Mouse (Mus musculus) frontal cortex, adult 2 months (tissue): ENCODE results near the gene Cyp27a1. TPM values are rescaled to one million over a fixed set of nuclear protein-coding genes. Genes with fewer than 3 reads are reported as not detected.
A peak's percentile ranks its signal among the peaks of the same experiment; 100 is the strongest.

Experiments used
- DNase-seq, 2 experiments: peaks; one replicate each; pipeline ENCODE4 v3.0.0; 2022; ENCODE audit warnings: low spot score in 1 of 2; ENCODE audit errors: extremely low spot score in 1 of 2
- polyA plus RNA-seq: library from polyadenylated mRNA; depleted of rRNA; stranded (reverse); fragments of >200 nt; gene quantifications from 2 replicates; pipeline ENCODE4 v1.2.3, GENCODE M21; 2012

The Cyp27a1 gene
- polyA plus RNA-seq, 1 experiment, result 14.5 TPM

DNA sequence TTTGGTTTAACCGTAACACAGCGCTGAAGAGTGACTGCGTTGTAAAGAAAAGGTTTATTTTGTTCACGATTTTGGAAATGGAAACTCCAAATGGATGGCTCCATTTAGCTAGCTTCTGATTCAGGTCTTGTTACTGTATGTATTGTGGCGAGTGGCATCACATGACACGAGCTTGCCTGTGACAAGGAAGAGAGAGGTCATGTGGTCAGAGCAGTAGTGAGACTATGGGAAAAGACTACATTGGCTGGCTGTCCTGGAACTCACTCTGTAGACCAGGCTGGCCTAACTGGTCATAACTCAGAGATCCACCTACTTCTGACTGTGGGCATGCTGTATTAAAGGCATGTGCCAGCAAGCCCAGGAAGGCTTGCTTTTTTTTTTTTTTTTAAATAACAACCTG lies 2.5 kb downstream of the Cyp27a1 start:
- DNase-seq, result no peak

DNA sequence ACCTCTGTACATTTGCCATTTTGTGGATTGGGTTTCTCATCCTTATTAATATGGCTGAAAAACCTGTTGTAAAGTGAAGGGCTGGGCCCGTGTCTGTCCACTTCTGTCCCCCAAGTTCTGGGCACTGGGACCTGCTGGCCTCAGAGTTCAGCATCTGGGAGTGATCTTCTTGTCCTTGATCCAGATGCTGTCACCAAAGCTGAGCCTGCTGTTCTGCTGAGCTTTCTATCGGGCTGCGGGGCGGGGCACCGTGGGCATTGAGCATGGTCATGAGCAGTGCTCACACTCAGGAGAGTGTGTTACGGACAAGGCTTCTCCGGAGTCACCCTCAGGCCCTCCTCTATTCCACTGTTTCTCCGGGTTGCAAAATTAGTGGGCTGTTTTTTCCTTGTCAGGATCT lies 4.7 kb downstream of the Cyp27a1 start:
- DNase-seq, result no peak

- no peak for DNase-seq
Measured at GRCm38 (mm10) chr1:74719281-74719680, 5.9 kb downstream of the Cyp27a1 start.

DNA sequence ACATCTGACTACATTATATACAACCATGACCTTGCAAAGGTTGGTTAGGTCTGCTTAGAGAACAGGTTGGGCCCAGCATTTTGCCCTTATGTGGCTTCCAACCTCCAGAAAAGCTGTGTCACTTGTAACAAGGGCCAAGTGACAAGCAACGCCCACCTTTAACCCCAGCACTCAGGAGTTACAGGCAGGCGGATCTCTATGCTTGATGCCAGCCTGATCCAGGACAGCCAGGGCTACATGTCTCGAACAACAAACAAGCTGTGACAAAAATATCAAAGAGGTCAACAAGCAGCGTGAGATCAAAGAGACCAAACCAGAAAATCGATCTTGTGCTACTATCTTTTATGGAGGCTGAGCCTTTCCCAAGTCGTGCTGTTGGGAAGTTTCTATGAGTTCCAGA lies 8.3 kb downstream of the Cyp27a1 start:
- no peak for DNase-seq

DNA sequence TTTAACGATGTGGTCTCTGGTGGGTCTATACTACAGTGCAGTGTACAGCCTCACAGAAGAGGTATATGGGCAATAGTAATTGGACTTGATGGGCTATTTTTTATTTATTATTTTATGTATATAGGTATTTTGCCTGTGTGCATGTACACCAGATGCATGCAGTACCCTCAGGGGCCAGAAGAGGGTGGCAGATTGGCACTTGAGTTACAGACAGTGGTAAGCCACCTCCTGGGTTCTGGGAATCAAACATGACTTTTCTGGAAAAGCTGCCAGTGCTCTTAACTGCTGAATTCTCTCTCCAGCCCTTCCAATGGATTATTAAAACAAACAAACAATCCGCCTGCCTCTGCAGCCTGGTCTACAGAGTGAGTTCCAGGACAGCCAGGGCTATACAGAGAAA lies 10.4 kb downstream of the Cyp27a1 start:
- DNase-seq, result no peak

GRCm38 (mm10) chr1:74726114-74726513 lies 12.7 kb downstream of the Cyp27a1 start:
- no peak for DNase-seq

DNA sequence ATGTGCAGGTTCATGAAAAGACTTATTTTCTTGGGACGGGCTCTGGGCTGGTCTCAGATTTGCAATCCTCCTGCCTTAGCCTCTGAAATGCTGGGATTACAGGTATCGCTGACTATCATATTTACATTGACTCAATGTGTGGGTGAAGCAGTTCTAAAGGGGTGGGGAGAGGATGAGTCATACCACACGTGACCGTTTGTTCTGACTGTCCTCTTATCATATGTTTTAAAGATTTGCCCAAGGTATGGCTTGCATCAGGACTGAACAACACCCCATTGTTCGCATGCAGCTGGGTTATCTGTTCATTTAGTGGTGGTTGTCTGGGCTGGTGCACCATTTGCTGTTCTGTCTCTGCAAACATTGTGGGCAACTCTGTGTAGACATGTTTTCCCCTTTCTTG lies 13.3 kb downstream of the Cyp27a1 start:
- DNase-seq, result no peak

DNA sequence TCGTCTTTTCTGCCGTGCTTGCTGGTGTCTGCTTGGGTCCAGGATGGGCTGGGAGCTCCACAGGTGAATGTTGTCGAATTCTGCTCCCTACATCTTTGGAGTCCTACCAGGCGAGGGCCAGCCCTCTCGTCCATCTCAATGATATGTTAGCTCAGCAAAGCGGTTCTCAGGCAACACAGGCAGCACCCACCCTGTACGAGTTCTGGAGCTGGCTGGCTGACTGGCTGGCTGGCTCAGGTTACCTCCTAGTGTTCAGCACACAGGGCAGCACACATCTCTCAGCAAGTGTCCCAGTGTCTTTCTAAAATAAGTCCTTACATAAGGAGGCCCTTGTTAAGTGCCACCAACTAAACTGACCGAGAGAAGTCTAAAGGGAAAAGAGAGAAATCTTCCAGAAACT lies 15.1 kb downstream of the Cyp27a1 start:
- no peak for DNase-seq

DNA sequence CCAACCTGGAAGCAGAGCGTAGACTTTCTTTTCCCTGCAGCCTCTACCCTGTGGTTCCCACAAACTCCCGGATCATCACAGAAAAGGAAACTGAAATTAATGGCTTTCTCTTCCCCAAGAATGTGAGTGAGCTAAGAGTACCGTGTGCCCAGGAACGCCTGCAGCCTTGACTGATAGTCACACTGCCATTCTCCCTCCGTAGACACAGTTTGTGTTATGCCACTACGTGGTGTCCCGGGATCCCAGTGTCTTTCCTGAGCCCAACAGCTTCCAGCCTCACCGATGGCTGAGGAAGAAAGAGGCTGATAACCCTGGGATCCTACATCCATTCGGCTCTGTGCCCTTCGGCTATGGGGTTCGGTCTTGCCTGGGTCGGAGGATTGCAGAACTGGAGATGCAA lies 23.6 kb downstream of the Cyp27a1 start:
- no peak for DNase-seq

GRCm38 (mm10) chr1:74737500-74737899 lies 24.1 kb downstream of the Cyp27a1 start:
- no peak for DNase-seq

DNA sequence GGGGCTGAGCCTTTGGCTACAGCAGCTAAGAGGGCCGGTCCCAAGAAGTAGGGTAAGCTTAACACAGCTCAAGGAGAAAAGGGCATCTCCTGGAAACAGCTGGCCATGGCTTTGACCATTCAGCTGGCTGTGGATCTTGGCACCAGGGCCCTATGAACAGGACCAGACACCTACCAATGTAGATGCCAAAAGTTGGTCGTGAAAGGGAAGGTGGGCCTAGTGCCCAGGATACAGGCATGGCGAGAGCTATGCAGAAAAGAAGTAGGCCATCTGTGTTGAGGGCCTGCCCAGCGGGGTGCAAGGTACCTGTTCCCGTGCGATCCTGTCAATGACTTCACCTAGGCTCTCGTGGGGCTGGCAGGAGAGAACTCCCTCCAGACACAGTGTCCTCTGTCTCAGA lies 27.5 kb downstream of the Cyp27a1 start:
- no peak for DNase-seq

GRCm38 (mm10) chr1:74747335-74747734 lies 34.0 kb downstream of the Cyp27a1 start:
- DNase-seq, result no peak

GRCm38 (mm10) chr1:74748643-74749271 lies 35.4 kb downstream of the Cyp27a1 start, which contains the start of gene Prkag3:
Prkag3 (minus strand) TSS chr1:74749221.
- DNase-seq, result peak in 1 of 2 experiments; percentile 58

- no peak for DNase-seq
Measured at GRCm38 (mm10) chr1:74749301-74749700, 35.9 kb downstream of the Cyp27a1 start.

- peak in 1 of 2 experiments; percentile 51 for DNase-seq
Measured at GRCm38 (mm10) chr1:74750683-74751082, 37.3 kb downstream of the Cyp27a1 start.

DNA sequence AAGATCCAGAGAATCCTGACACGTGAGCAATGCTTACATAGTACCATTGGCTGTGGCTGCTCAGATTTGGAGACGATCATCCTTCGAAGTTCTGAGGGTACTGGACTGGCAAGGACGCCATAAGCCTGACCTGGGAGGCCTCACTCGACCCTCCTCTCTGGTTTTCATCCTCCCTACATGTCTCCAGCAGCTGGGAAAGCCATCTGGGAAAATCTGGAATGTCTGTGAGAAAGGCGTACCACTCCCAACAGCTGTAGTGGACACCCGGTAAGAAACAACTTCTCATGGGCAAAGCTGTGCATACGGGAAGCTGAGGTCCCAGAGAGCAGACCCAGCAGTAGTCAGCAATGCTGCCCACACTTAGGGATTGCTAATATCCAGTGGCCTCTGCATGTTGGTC lies 38.8 kb downstream of the Cyp27a1 start:
- no peak for DNase-seq

DNA sequence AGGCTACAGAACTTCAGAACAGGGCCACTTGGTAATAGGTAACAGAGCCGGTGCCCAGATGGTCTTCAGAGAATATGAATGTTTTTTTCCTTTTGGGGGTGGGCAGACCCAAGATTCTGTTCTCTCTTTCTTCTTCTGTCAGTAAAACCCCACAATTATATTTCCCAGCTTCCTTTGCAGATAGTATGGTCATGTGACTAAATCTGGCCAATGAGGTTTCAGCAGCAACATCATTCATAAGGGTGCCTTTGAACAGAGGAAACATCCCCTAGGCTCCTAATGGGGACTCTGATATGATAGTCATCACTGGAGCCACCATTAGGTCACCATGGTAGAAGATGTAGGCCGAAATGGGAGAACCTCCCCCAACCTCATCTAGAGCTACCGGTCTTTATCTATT lies 39.5 kb downstream of the Cyp27a1 start:
- no peak for DNase-seq

- no peak for DNase-seq
Measured at GRCm38 (mm10) chr1:74753266-74753974, 40.0 kb downstream of the Cyp27a1 start.

- DNase-seq, result no peak
Measured at GRCm38 (mm10) chr1:74754175-74754785, 40.9 kb downstream of the Cyp27a1 start.

GRCm38 (mm10) chr1:74759773-74760172 lies 46.4 kb downstream of the Cyp27a1 start:
- peak; percentile 38 to 76 for DNase-seq

DNA sequence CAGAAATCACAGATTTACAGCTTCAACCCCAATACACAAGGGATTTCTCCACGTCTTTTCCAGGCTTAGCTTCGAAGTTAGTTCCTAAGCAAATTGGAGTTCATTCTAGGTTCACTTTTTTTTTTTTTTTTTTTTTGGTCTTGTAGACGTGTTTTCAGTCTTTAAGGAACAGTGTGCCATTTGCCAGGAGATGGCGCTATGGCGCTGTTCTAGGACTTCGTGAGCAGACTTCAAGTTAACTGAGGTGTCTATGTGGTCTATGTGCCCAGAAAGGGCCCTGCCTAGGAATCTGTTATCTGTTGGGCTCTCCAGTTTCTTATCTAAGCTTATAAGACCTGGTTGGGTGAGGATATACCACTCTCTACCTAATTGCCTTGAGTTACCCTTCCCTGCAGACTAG lies 49.7 kb downstream of the Cyp27a1 start:
- peak; percentile 45 to 87 for DNase-seq
